Mouse (Mus musculus) stomach, embryonic 14.5 days (tissue): Measurements from ENCODE around the gene Atcay. TPM values are rescaled to one million over a fixed set of nuclear protein-coding genes. Genes with fewer than 3 reads are reported as not detected.
A peak's percentile ranks its signal among the peaks of the same experiment; 100 is the strongest.

Experiments used
- ATAC-seq: fragments of 200-750 bp; cut with Nextera tagmentation; 2 replicates; pipeline ENCODE4 v1.8.0; 2017; ENCODE audit warnings: low read depth, moderate TSS enrichment; ENCODE audit not compliant: insufficient number of reproducible peaks, insufficient read depth, low FRiP score
- H3K27ac ChIP-seq: fragments of 300-500 bp; sonication (generic); 2 replicates; pipeline ENCODE4 v1.5.1; 2014; ENCODE audit warnings: mild to moderate bottlenecking, low read length, moderate library complexity, mixed read lengths
- H3K27me3 ChIP-seq: fragments of 300-500 bp; sonication (generic); 2 replicates; pipeline ENCODE4 v1.6.1; 2014; ENCODE audit warnings: low read length, control low read depth, mixed read lengths; ENCODE audit not compliant: control insufficient read depth, insufficient read depth
- H3K36me3 ChIP-seq: fragments of 300-500 bp; sonication (generic); 2 replicates; pipeline ENCODE4 v1.6.1; 2014; ENCODE audit warnings: mild to moderate bottlenecking, control low read depth, low read length, moderate library complexity, mixed read lengths; ENCODE audit not compliant: control insufficient read depth, insufficient read depth
- H3K4me1 ChIP-seq: fragments of 300-500 bp; sonication (generic); 2 replicates; pipeline ENCODE4 v1.6.1; 2014; ENCODE audit warnings: low read length, control low read depth, mixed read lengths; ENCODE audit not compliant: control insufficient read depth, insufficient read depth
- H3K4me2 ChIP-seq: fragments of 300-500 bp; sonication (generic); replicated peaks from 2 replicates; pipeline ENCODE4 v1.6.1; 2014; ENCODE audit warnings: low read depth, low read length, control low read depth
- H3K4me3 ChIP-seq: fragments of 300-500 bp; sonication (generic); 2 replicates; pipeline ENCODE4 v1.5.1; 2014; ENCODE audit warnings: low read depth, low read length, control low read depth
- H3K9ac ChIP-seq: fragments of 300-500 bp; sonication (generic); replicated peaks from 2 replicates; pipeline ENCODE4 v1.6.1; 2014; ENCODE audit warnings: low read depth, mild to moderate bottlenecking, control low read depth, low read length, moderate library complexity, mixed read lengths
- H3K9me3 ChIP-seq: fragments of 300-500 bp; sonication (generic); 2 replicates; pipeline ENCODE4 v1.6.1; 2016; ENCODE audit warnings: low read depth, low read length, control low read depth; ENCODE audit not compliant: control insufficient read depth
- WGBS: fragments of 180-500 bp; shearing (Covaris S2); extraction: QIAGEN DNeasy Blood & Tissue Kit; methylation state at CpG from one replicate; pipeline ENCODE4 v1.1.7; 2014; 5-methylcytosine and 5-hydroxymethylcytosine counted together
- polyA plus RNA-seq: library from polyadenylated mRNA; unstranded; fragments of >200 nt; fragmentation: Nextera tagmentation; extraction: Ambion mirVana; gene quantifications from 2 replicates; pipeline ENCODE4 v1.2.1, GENCODE M21; 2014

Atcay gene
- polyA plus RNA-seq, 1 experiment from 2014 or later: 1.9 TPM

DNA sequence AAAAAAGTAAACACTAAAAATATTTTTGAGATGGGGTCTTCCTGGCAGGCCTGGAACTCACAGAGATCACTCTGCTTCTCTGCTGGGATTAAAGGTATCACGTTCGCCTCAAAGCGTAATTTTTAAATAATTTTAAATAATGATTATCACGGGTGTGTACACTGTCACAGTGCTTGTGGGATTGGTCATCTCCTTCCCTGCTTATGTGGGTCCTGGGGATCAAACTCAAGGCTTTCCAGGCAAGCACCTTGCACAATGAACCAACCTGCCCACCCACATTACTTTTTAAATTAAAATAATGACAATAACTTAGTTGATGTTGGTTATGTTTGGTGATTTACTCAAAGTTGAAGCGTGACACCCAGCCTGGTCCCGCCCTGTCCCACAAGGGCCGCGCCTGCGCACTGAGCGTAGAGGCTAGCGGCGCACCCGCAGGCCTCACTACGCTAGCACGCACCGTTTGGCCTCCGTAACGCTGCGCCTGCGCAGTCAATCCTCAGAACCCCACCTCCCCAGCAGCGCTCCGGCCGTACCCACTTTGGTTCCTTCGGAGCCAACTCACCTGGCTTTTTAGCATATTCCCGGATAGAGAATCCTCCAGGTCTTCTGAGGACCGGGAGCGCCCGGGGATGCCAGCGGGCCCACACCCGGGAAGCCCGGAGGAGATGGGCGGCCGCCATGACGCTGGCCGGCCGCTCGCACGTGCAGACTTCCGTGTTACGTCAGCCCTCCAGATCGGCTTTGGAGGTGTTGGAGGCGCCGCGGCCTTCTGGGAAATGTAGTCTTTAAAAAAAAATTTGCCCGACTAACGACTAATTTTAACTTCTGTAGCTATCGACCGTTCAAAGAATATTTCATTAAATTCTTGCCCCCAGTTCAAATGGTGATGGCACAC lies 35.8 kb upstream of the Atcay start, which contains the start of the genes Mrpl54 and Apba3:
Gene Mrpl54 (minus strand): TSS at position 724 of the 895 bp plus-strand sequence.
Gene Apba3 (plus strand): TSS at position 750 of the 895 bp plus-strand sequence.
- Histone ChIP-seq H3K4me1 (peaks cover 6% of the 10 kb centered on the region), H3K4me2 (peak within 1 kb of the TSS; percentile 81), H3K4me3 (peak within 1 kb of the TSS; percentile 69), H3K36me3 (peaks cover 28% of the 10 kb centered on the region; the same call in 1 of the 2 replicates), H3K9me3 (no peaks in the 10 kb centered on the region), H3K9ac (peak within 1 kb of the TSS; percentile 56), H3K27me3 (no peaks in the 10 kb centered on the region), H3K27ac (peak within 1 kb of the TSS; percentile 77; the same call in 1 of the 2 replicates)
- WGBS: under 1% methylated on average over 48 of the region's 48 CpGs
- ATAC-seq: peak; percentile 94

- Histone ChIP-seq H3K4me2 (peak overlapping the region; percentile 60), H3K4me1 (peaks cover 6% of the 10 kb centered on the region), H3K27me3 (no peaks in the 10 kb centered on the region), H3K36me3 (peaks cover 24% of the 10 kb centered on the region; the same call in 1 of the 2 replicates), H3K4me3 (no peak overlapping the region; the same call in 1 of the 2 replicates), H3K9ac (no peak overlapping the region), H3K27ac (no peak overlapping the region), H3K9me3 (peaks cover 3% of the 10 kb centered on the region; the same call in 1 of the 2 replicates)
- WGBS: 94% methylated on average over 8 of the region's 8 CpGs
- no peak for ATAC-seq
These were observed 34.9 kb upstream of the Atcay start for GRCm38 (mm10) chr10:81265540-81265939.

DNA sequence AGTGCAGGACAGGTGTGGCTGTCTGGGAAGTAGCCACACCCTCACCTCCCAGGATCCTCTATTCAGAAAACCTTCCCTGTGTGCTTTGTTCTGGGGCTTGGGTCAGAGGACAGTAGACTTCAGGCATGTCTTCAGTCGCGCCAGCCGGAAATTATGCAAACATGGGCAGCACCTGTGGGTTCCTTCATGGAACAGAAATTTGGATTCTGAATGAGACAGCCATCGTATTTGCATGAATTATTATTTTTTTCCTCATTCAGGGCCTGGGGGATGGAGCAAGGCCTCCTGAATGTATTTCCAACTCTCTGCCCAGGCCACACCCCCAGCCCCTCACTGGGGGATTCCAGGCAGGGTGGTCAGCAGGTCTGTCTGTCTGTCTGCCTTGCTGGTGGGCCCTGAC lies 30.4 kb upstream of the Atcay start:
- Histone ChIP-seq H3K36me3 (peaks cover 24% of the 10 kb centered on the region; the same call in 1 of the 2 replicates), H3K4me1 (peaks cover 8% of the 10 kb centered on the region; the same call in 1 of the 2 replicates), H3K9me3 (peaks cover 6% of the 10 kb centered on the region; the same call in 1 of the 2 replicates), H3K27me3 (peaks cover 19% of the 10 kb centered on the region), H3K27ac (no peak overlapping the region), H3K9ac (no peak overlapping the region), H3K4me2 (no peak overlapping the region), H3K4me3 (no peak overlapping the region)
- ATAC-seq: no peak
- 97% methylated on average over 4 of the region's 4 CpGs for whole genome bisulfite sequencing

GRCm38 (mm10) chr10:81259225-81259884 lies 28.7 kb upstream of the Atcay start:
- Histone ChIP-seq H3K9me3 (peaks cover 6% of the 10 kb centered on the region; the same call in 1 of the 2 replicates), H3K27ac (no peak overlapping the region), H3K9ac (no peak overlapping the region), H3K27me3 (peaks cover 19% of the 10 kb centered on the region), H3K36me3 (peaks cover 11% of the 10 kb centered on the region; the same call in 1 of the 2 replicates), H3K4me2 (no peak overlapping the region), H3K4me1 (peaks cover 8% of the 10 kb centered on the region; the same call in 1 of the 2 replicates), H3K4me3 (no peak overlapping the region)
- 45% methylated on average over 21 of the region's 21 CpGs for WGBS
- no peak for ATAC-seq

- peak overlapping the region; percentile 43 for H3K4me3 ChIP-seq
- peaks cover 8% of the 10 kb centered on the region; the same call in 1 of the 2 replicates for H3K4me1 ChIP-seq
- no peak for ATAC-seq
- no peaks in the 10 kb centered on the region for H3K36me3 ChIP-seq
- peak overlapping the region; percentile 76 for H3K4me2 ChIP-seq
- H3K27me3 ChIP-seq: peaks cover 28% of the 10 kb centered on the region
- H3K9ac ChIP-seq: peak overlapping the region; percentile 28; the same call in 1 of the 2 replicates
- H3K9me3 ChIP-seq: peaks cover 6% of the 10 kb centered on the region; the same call in 1 of the 2 replicates
- WGBS: 2% methylated on average over 61 of the region's 62 CpGs
- no peak overlapping the region for H3K27ac ChIP-seq
These were observed 26.8 kb upstream of the Atcay start for GRCm38 (mm10) chr10:81257158-81258039.

GRCm38 (mm10) chr10:81254886-81255285 lies 24.3 kb upstream of the Atcay start:
- no peak overlapping the region for H3K4me3 ChIP-seq
- peaks cover 8% of the 10 kb centered on the region; the same call in 1 of the 2 replicates for H3K4me1 ChIP-seq
- peaks cover 32% of the 10 kb centered on the region for H3K27me3 ChIP-seq
- H3K4me2 ChIP-seq: no peak overlapping the region
- WGBS: 37% methylated on average over 1 of the region's 1 CpGs
- no peak overlapping the region for H3K9ac ChIP-seq
- no peaks in the 10 kb centered on the region for H3K9me3 ChIP-seq
- no peak for ATAC-seq
- no peak overlapping the region for H3K27ac ChIP-seq
- H3K36me3 ChIP-seq: no peaks in the 10 kb centered on the region

DNA sequence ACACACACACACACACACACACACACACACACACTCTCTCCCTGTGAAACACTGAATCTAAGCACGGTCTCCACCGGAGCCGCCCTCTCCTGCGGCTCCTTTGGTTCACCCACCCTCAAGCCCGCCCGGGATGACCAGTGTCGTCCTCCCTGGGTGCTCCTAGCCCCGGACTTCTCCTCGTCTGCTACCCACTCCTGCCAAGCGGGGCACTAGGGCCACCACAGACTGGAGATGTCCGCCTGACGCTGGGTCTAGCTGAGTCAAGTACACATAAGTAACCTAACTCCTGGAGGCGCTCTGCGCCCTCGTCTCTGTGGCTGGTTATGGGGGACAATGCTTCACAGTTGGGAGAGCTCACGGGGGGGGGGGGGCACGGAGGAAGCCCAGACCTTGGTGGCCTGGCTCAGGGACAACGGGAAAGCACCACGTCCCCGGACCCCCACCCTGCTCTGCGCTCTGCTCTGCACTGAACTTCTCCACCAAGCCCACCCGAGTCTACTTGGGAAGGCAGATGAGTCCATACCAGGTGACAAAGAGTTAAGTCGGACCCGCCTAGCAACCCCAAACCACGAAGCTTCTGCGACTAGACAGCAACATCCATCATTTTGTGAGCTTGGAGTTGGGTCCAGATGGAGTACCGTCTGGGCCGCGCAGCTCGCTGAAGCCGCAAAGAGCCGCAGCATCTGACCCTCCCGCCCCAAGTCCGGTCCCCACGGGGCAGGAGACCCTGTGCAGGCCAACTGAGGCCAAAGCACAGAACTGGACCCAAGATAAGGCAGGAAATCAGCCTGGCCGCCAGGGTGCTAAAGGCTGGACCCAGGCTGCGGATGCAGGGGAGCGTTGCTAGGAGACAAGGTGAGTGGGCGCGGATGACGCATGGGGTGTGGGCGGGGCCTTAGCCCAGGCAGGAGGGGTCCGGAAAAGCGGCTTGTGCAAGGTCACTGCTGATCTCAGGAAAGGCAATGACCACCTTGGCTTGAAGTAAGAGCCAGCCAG lies 22.1 kb upstream of the Atcay start, which contains the start of gene Matk:
Gene Matk (plus strand): TSS at position 512 of the 996 bp plus-strand sequence.
- Histone ChIP-seq H3K9me3 (no peaks in the 10 kb centered on the region), H3K4me1 (peaks cover 6% of the 10 kb centered on the region; the same call in 1 of the 2 replicates), H3K27ac (no peak within 1 kb of the TSS), H3K4me2 (peak within 1 kb of the TSS; percentile 23; the same call in 1 of the 2 replicates), H3K4me3 (peak within 1 kb of the TSS; percentile 12; the same call in 1 of the 2 replicates), H3K27me3 (peaks cover 22% of the 10 kb centered on the region), H3K9ac (no peak within 1 kb of the TSS), H3K36me3 (no peaks in the 10 kb centered on the region)
- 0 out of 2 replicates have a peak, but pooled peaks have one; percentile 19 for ATAC-seq
- 10% methylated on average over 43 of the region's 44 CpGs for WGBS
